13 mouse cellular contexts compared by ENCODE assay signal in genomic region chr16:72693446-72694274, GRCm38 (mm10).
A peak's percentile ranks its signal among the peaks of the same experiment; 100 is the strongest.
DNase-seq lines count a peak whose midpoint lies in the region; ATAC-seq lines count a peak whose summit lies in the region.
"Had no signal": no experiment of that assay in that cellular context is flagged by ENCODE, and none has a peak within 500 bp of the region (broad histone marks: within the 10 kb centered on the region; RNA-seq: fewer than 3 reads in every experiment).

No protein-coding gene starts in this region.

- H3K27ac ChIP-seq in hindbrain, embryonic 12.5 days = peak overlapping the region; percentile 67
- H3K27ac ChIP-seq in midbrain, embryonic 15.5 days = 0 out of 2 replicates have a peak overlapping the region, but pooled peaks have one; percentile 9
- H3K27ac ChIP-seq: embryonic facial prominence, embryonic 13.5 days had no signal

- H3K9me3 ChIP-seq in hindbrain, embryonic 12.5 days (replicated peaks) = no peaks in the 10 kb centered on the region
- no peaks in the 10 kb centered on the region for H3K9me3 ChIP-seq in midbrain, embryonic 15.5 days
- H3K9me3 ChIP-seq: embryonic facial prominence, embryonic 13.5 days had no signal

- ATAC-seq in hindbrain, embryonic 12.5 days (ENCODE audit: low FRiP score) = peak; percentile 75
- ATAC-seq in midbrain, embryonic 15.5 days (replicated peaks) = peak; percentile 67

- 19% methylated on average over 14 of the region's 14 CpGs for WGBS in hindbrain, embryonic 12.5 days
- WGBS in midbrain, embryonic 15.5 days = 24% methylated on average over 14 of the region's 14 CpGs

- no peaks in the 10 kb centered on the region for H3K27me3 ChIP-seq in hindbrain, embryonic 12.5 days
- no peaks in the 10 kb centered on the region for H3K27me3 ChIP-seq in midbrain, embryonic 15.5 days (replicated peaks)
- H3K27me3 ChIP-seq: embryonic facial prominence, embryonic 13.5 days had no signal

- 0 out of 2 replicates have a peak overlapping the region, but pooled peaks have one; percentile 4 for H3K4me2 ChIP-seq in hindbrain, embryonic 12.5 days (replicated peaks)
- no peak overlapping the region for H3K4me2 ChIP-seq in midbrain, embryonic 15.5 days
- H3K4me2 ChIP-seq: embryonic facial prominence, embryonic 13.5 days had no signal

- peak; percentile 70 for DNase-seq in ZHBTc4 (ENCODE audit: low read depth, low spot score)
- DNase-seq in embryo, embryonic 9.5 days (ENCODE audit: extremely low spot score) = peak; percentile 57
- DNase-seq in adrenal gland, adult (ENCODE audit: inconsistent age in 2 of 2, low spot score in 1 of 2) = no peak
- DNase-seq in layer of hippocampus, adult 18-20 months (ENCODE audit: low spot score in 2 of 2) = no peak
- no peak for DNase-seq in thymus, postnatal 25 days
- DNase-seq: adrenal gland, postnatal 14 days; cerebellum, adult 11 months; kidney, postnatal 25 days; lung, postnatal 36 days; right cerebral cortex, postnatal 14 days had no signal

- no peak overlapping the region for H3K4me3 ChIP-seq in hindbrain, embryonic 12.5 days
- H3K4me3 ChIP-seq in midbrain, embryonic 15.5 days = no peak overlapping the region
- H3K4me3 ChIP-seq: embryonic facial prominence, embryonic 13.5 days had no signal

- H3K36me3 ChIP-seq in hindbrain, embryonic 12.5 days = no peaks in the 10 kb centered on the region
- no peaks in the 10 kb centered on the region for H3K36me3 ChIP-seq in midbrain, embryonic 15.5 days (replicated peaks)

- peaks cover 39% of the 10 kb centered on the region for H3K4me1 ChIP-seq in hindbrain, embryonic 12.5 days
- H3K4me1 ChIP-seq in midbrain, embryonic 15.5 days = peaks cover 29% of the 10 kb centered on the region

- no peak overlapping the region for H3K9ac ChIP-seq in hindbrain, embryonic 12.5 days
- no peak overlapping the region for H3K9ac ChIP-seq in midbrain, embryonic 15.5 days
- H3K9ac ChIP-seq: embryonic facial prominence, embryonic 13.5 days had no signal

Comparison
In these comparisons a context has a peak if more than half of its experiments do, and no peak if none do; other contexts are left out.
1. DNase-seq: peak in ZHBTc4 (single experiment) and embryo, embryonic 9.5 days (single experiment); none in adrenal gland, adult (0 of 2), layer of hippocampus, adult 18-20 months (0 of 2) and thymus, postnatal 25 days (single experiment).